Mouse (Mus musculus): ENCODE data around the gene Opn4.

Opn4 gene

DNA sequence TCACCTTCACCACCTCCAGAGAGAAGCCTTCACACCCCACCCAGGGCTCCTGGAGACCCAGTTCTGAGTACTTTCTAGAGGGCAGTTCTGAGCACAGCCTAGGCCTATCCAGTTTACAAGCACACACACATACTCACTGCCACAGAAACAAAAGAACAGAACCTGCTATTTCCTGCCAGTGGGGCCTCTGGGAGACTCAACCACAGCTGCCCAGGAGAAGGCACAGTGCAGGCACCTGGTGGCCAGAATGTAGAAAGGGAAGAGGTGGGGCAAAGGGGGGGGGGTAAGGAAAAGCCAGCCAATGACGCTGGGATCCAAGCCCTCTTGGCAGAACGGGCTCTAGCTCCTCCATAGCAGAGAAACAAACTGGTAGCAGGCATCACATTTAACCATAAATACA lies 37.5 kb downstream of the Opn4 start:
- no peak for DNase-seq (ENCODE audit: low read depth, low spot score)

DNA sequence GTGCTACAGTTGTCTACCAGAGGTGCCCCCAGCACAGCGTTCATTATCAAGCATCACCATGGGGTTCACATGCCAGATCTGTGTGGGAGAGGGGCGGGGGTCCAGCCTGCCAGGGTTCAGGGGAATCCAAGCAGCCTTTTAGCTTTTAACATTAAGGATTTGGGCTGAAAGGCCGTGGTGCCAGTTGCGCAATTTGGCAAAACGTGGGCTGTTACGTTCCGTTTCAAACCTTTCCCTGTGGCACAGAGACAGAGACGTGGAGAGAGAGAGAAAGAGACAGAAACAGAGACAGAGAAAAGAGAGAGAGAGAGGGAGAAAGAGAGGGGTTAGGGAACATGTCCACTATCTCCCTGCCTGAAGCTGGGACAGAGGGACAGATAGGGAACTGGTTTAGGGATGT lies 38.3 kb downstream of the Opn4 start:
- DNase-seq (ENCODE audit: low read depth, low spot score): no peak

DNA sequence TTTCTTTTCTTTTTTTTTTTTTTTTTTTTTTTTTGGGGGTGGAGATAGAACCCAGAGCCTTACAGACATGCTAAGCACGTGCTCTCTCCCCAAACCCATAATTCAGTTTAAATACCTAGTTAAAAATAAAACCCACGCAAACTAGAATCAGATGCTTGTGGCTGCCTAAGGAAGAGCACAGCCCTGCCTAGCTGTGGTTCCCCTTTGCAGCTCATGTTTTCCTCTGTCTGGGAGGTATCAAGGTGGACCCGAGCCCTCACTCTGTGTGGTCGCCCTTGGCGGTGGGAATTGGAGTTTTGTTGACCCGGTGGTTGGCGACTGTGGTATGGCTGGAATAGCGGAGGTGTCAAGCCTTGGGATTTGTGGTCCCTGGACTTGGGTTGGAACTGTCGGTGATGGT lies 41.0 kb downstream of the Opn4 start:
- no peak for DNase-seq (ENCODE audit: low read depth, low spot score)

DNA sequence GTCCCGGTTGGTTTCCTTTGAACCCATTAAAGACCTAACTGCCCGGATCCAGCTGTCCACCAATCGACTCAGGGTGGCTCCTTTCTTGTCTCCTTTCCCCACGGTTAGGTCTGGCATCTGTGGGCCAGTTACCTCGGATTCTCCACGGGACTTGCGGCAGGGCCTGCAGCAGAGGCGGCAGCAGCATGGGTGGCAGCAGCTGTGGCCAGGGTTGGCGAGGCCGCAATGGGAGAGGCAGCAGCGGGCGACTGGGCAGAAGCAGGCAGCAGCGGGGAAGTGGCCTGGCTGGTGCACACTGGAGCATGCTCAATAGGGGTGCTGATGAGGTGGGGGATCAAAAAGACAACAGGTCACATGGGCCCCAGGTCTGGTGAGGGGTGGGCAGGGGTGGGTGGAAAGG lies 44.7 kb downstream of the Opn4 start:
- no peak for DNase-seq (ENCODE audit: low read depth, low spot score)

DNA sequence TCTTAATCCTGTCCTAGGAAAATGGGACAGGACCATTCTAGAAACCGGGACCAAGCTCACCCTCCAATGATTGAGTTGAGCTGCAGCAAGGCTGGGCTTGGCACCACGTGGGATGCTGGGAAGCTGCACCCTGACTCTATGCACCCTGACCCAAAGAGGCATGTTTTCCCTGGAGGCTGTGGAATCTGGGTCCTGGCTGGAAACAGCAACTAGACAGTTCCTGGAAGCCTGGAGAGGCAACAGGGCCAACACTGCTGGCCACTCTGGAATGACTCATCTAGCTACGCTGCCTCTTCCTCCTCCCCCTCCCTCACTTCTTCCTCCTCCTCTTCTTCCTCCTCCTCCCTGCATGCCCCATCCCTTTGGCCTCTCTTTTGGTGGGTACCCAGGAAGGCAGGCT lies 45.9 kb downstream of the Opn4 start:
- no peak for DNase-seq (ENCODE audit: low read depth, low spot score)

DNA sequence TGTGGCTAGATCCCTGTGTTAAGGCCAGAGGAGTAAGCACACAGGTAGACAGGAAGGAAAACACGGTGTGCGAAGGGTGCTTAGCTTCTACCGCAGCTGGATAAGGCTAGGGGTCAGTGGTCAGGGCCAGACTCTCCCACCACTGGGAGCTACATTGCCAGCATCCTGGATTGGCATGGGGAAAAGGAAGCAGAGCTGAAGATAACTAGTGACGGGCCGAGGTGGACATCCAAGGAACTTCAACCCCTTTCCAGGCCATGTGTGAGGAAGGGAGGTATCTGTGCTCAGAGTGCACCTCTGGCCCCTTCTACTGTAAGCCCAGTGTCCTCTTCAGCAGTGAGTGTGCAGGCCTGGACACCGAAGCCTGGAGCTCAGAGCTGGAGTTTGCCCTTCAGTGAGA lies 46.5 kb downstream of the Opn4 start:
- no peak for DNase-seq (ENCODE audit: low read depth, low spot score)

DNA sequence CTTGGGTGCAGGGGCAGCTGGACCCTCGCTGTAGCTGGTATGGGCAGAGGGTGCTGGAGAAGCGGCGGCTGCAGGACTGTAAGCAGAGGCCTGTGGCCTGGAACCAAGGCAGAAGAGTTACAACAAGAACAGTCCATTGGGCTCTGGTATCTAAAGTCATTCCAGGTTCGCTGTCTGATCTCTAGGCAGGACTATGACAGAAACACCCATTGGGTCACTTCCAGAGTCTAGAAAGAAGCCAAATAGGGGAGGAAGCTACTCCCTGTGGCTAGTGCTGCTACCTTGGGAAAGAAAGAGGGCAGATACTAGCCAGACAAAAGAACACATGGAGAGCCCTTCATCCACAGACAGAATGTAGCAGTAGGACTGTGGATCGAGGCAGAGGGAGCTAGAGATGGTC lies 47.7 kb downstream of the Opn4 start:
- DNase-seq (ENCODE audit: low read depth, low spot score): no peak

DNA sequence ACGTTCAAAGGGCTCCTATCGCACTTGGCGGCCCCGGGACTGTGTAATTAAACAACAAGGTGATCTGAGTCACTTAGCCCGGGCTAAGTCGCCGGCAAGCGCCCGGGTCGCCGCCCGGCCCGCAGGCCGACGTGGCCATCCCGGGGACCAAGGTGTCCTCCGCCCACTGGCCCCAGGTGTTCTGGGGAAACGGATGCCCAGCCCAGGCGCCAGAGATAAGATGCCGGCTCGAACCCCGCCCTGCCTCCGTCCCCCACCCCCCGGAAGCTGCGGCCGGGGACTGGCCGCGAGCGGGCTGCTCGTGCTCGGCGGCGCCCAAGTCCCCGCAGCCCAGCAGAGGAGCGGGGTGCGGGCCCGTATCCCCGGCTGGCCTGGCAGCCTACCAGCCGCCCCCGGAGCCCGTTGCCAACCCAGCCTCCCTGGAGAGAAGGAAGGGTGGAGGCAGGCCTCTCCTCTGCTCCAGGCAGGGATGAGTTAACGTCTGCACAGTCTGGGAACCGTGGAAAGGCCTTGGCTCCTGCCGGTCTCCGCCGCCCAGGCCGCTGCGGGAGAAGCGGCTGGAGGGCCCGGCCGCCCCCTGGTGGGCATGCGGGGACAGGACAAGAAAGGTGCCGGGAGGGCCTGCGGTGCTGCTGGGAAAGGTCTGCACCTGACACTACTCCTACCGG lies 50.8 kb downstream of the Opn4 start:
- DNase-seq (ENCODE audit: low read depth, low spot score): peak; percentile 6

DNA sequence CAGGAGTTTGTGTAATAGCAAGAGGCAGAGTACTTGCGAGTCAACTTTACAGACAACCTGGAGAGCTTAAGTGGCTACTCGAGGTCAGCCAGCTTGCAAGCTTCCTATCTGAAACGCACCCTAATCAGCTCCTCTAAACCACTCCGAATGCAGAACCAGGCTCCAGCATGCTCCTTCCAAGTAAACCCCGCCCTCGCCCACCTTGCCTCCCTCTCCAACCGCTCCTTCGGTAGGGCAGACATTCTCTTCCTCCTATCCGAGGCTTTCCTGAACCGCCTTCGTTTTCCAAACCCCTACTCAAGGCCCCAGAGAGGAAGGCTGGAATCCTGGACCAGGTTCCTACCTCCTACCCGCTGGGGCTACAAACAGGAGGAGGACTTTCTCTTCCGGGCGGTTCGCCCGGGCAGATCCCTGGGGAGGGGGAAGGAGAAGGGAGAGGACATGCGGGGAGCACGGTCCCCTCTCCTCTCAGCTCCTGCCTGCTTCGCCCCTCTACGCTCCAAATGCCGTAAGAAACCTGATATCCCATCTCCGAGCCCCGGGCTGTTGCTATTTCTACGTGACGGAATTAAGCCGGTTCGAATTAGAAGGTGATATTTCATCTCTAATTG lies 51.4 kb downstream of the Opn4 start:
- DNase-seq (ENCODE audit: low read depth, low spot score): no peak

DNA sequence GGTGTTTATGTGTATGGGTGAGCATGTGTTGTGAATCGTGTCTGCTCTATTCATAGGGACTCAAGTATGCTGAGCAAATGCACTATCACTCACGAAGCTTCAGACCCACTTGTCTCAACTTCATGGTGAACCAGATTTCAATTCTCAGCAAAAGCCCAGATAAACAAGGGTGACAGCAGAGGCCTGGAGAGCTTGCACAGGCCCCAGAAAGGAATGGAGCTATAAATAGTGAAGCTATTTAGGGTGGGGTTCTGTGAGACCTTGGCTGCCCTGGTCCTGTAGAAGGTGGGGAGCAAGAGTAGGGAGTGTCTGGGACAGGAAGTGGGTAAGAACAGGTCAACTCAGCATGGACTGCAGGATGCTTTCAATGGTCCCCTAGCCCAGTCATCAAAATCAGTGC lies 55.4 kb downstream of the Opn4 start:
- no peak for DNase-seq (ENCODE audit: low read depth, low spot score)

DNA sequence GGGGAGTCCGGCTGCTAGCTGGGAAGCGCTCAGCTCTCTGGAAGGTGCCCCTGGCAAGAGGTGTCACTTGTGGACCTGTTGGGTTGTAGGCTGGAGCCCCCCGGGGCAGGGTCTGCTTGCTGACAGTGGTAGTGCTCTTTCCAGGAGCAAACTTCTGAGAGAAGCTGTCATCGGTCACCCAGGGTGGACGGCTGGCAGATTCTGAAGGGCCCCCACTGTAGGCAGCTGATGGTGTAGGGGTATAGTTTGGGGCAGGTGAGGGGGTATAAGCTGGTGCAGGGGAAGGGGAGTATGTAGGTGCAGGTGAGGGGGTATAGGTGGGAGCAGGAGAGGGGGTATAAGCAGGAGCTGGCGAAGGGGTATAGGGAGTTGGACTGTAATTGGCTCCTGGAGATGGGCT lies 55.9 kb downstream of the Opn4 start:
- DNase-seq (ENCODE audit: low read depth, low spot score): no peak

DNA sequence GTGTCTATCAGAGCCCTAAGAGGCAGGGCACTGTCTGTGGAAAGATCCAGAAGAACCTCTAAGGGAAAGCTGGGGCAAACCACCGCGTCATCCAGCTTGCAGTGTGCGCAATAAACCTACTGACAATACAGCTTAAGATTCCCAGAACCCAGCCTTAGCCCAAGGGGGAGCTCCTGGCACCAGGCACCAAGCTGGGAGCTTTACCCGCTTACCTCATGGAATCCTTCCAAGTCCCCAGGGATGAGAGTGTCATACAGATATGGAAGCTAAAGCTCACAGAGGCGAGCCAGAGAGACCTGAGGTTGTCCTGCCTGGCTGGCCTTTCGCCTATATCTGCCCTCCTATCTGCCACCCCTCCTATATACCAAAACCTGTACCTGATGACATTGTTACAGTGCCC lies 56.3 kb downstream of the Opn4 start:
- DNase-seq (ENCODE audit: low read depth, low spot score): no peak

DNA sequence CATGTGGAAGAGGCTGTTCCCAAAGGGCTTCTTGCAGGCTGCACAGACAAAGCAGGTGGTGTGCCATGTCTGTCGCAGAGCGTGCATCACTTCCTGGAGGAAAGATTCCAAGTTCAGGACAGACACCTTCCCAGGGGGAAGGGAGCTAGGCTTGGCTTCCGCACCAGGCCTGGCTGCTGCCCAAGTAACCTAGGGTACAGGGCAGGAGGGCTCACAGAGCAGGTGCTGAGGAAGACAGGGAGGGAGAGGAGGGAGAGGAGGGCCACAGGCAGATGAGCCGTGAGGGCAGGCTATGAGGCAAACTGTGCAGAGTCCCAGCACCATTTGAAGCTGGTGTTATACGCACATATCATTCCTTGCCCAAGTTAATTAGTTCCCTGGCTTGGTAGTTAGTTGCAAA lies 58.0 kb downstream of the Opn4 start:
- DNase-seq (ENCODE audit: low read depth, low spot score): no peak

DNA sequence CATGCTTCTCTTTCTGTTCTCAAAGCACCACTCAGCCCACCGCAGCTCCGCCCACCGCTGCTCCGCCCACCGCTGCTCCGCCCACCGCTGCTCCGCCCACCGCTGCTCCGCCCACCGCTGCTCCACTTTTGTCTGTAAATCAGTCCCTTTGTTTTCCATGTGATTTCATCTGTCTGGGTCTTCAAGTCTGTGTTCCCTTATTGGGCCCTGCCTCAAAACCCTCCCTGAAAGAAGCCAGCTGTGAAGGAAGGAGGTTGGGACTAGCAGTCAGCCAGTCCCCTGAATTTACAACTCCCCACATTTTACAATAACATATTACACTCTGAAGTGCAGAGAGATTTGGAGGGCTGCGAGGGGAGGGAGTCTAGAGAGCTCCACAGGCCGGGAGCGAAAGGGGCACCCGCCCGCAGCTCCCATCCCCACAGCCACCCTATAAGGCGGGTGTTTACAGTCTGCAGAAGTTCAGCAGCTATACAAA lies 59.2 kb downstream of the Opn4 start:
- DNase-seq (ENCODE audit: low read depth, low spot score): no peak
